Mouse (Mus musculus): ENCODE data around the gene Rbm14. TPM values are rescaled to one million over a fixed set of nuclear protein-coding genes. Genes with fewer than 3 reads are reported as not detected.

Rbm14 gene
- polyA plus RNA-seq, 1 experiment = 15.3 TPM

- Histone ChIP-seq H3K36me3 (replicated peaks; ENCODE audit: low read length) (peaks cover 29% of the 10 kb centered on the region), H3K4me1 (peaks cover 45% of the 10 kb centered on the region), H3K27me3 (replicated peaks) (peaks cover 8% of the 10 kb centered on the region), H3K4me3 (replicated peaks) (peak overlapping the region; percentile 94), H3K9me3 (no peaks in the 10 kb centered on the region)
- no peak for TF ChIP-seq FLI1 (IDR thresholded peaks at IDR 0.05; ENCODE audit: low read length)
- no peak for TF ChIP-seq GATA1 (IDR thresholded peaks at IDR 0.05; ENCODE audit: borderline replicate concordance, low read length)
Observed at GRCm38 (mm10) chr19:4756921-4757320, 54.5 kb downstream of the Rbm14 start.

- Histone ChIP-seq H3K36me3 (replicated peaks; ENCODE audit: low read length) (peaks cover 23% of the 10 kb centered on the region), H3K4me1 (peaks cover 43% of the 10 kb centered on the region), H3K27me3 (replicated peaks) (peaks cover 13% of the 10 kb centered on the region), H3K4me3 (replicated peaks) (peak within 1 kb of the TSS; percentile 94), H3K9me3 (no peaks in the 10 kb centered on the region)
- TF ChIP-seq FLI1 (IDR thresholded peaks at IDR 0.05; ENCODE audit: low read length) (no peak), GATA1 (IDR thresholded peaks at IDR 0.05; ENCODE audit: borderline replicate concordance, low read length) (no peak)
Observed at GRCm38 (mm10) chr19:4756193-4756911, 55.1 kb downstream of the Rbm14 start, which contains the start of gene Rbm4b. Gene Rbm4b, plus strand, starts transcription at chr19:4756497.

- H3K9me3 ChIP-seq = no peaks in the 10 kb centered on the region
- H3K36me3 ChIP-seq (replicated peaks; ENCODE audit: low read length) = peaks cover 16% of the 10 kb centered on the region
- H3K4me1 ChIP-seq = peaks cover 40% of the 10 kb centered on the region
- peaks cover 17% of the 10 kb centered on the region for H3K27me3 ChIP-seq (replicated peaks)
- H3K4me3 ChIP-seq (replicated peaks) = peak overlapping the region; percentile 94
- TF ChIP-seq GATA1 (IDR thresholded peaks at IDR 0.05; ENCODE audit: borderline replicate concordance, low read length) (no peak), FLI1 (IDR thresholded peaks at IDR 0.05; ENCODE audit: low read length) (no peak)
Observed at GRCm38 (mm10) chr19:4755565-4756192, 55.8 kb downstream of the Rbm14 start.

Other genes with a start within 250 kb of the Rbm14 start
- 2.4 and 4.7 TPM in 2 replicates for gene Lrfn4, start 196.0 kb downstream of the Rbm14 start, polyA plus RNA-seq (2012; ENCODE audit: insufficient read depth, low replicate concordance)
- 17.9 and 27.3 TPM in 2 replicates for gene Rce1, start 186.0 kb downstream of the Rbm14 start, polyA plus RNA-seq (2012; ENCODE audit: insufficient read depth, low replicate concordance)
- 16.2 TPM in 1 of 2 replicates, not detected in the other for gene Gm960, start 113.0 kb downstream of the Rbm14 start, polyA plus RNA-seq (2012; ENCODE audit: insufficient read depth, low replicate concordance)
- 0.39 TPM in 1 of 2 replicates, not detected in the other for gene Sptbn2, start 100.5 kb downstream of the Rbm14 start, polyA plus RNA-seq (2012; ENCODE audit: insufficient read depth, low replicate concordance)
- gene Rbm4b, start 55.1 kb downstream of the Rbm14 start, polyA plus RNA-seq (2012; ENCODE audit: insufficient read depth, low replicate concordance) = 0.94 and 2.1 TPM in 2 replicates
- 11.4 and 20.1 TPM in 2 replicates for gene Rbm4, start 17.7 kb downstream of the Rbm14 start, polyA plus RNA-seq (2012; ENCODE audit: insufficient read depth, low replicate concordance)
- 4.9 TPM in 1 of 2 replicates, not detected in the other for gene Gm21992, start within 50 bp of the Rbm14 start, polyA plus RNA-seq (2012; ENCODE audit: insufficient read depth, low replicate concordance)
- 108 and 160 TPM in 2 replicates for gene Ccs, start 27.7 kb upstream of the Rbm14 start, polyA plus RNA-seq (2012; ENCODE audit: insufficient read depth, low replicate concordance)
- not detected in 2 replicates for gene Ccdc87, start 27.7 kb upstream of the Rbm14 start, polyA plus RNA-seq (2012; ENCODE audit: insufficient read depth, low replicate concordance)
- gene Ctsf, start 43.5 kb upstream of the Rbm14 start, polyA plus RNA-seq (2012; ENCODE audit: insufficient read depth, low replicate concordance) = 7.3 TPM in 1 of 2 replicates, not detected in the other
- gene Actn3, start 66.3 kb upstream of the Rbm14 start, polyA plus RNA-seq (2012; ENCODE audit: insufficient read depth, low replicate concordance) = 0.06 TPM in 1 of 2 replicates, not detected in the other
- 1.7 and 9.4 TPM in 2 replicates for gene Zdhhc24, start 67.0 kb upstream of the Rbm14 start, polyA plus RNA-seq (2012; ENCODE audit: insufficient read depth, low replicate concordance)
- 0.62 TPM in 1 of 2 replicates, not detected in the other for gene Bbs1, start 95.0 kb upstream of the Rbm14 start, polyA plus RNA-seq (2012; ENCODE audit: insufficient read depth, low replicate concordance)
- 67.2 and 71.4 TPM in 2 replicates for gene Dpp3, start 116.7 kb upstream of the Rbm14 start, polyA plus RNA-seq (2012; ENCODE audit: insufficient read depth, low replicate concordance)
- gene Peli3, start 131.5 kb upstream of the Rbm14 start, polyA plus RNA-seq (2012; ENCODE audit: insufficient read depth, low replicate concordance) = 0.10 TPM in 1 of 2 replicates, not detected in the other
- 7.2 and 45.3 TPM in 2 replicates for gene Mrpl11, start 150.5 kb upstream of the Rbm14 start, polyA plus RNA-seq (2012; ENCODE audit: insufficient read depth, low replicate concordance)
- gene Npas4, start 178.7 kb upstream of the Rbm14 start, polyA plus RNA-seq (2012; ENCODE audit: insufficient read depth, low replicate concordance) = 1.1 TPM in 2 replicates
- gene Slc29a2, start 212.2 kb upstream of the Rbm14 start, polyA plus RNA-seq (2012; ENCODE audit: insufficient read depth, low replicate concordance) = 0.58 and 0.94 TPM in 2 replicates
- 1.3 and 2.0 TPM in 2 replicates for gene B4gat1, start 227.2 kb upstream of the Rbm14 start, polyA plus RNA-seq (2012; ENCODE audit: insufficient read depth, low replicate concordance)
- not detected in 2 replicates for gene AC124502.3, start 227.3 kb upstream of the Rbm14 start, polyA plus RNA-seq (2012; ENCODE audit: insufficient read depth, low replicate concordance)
- 82.3 and 110 TPM in 2 replicates for gene Brms1, start 229.7 kb upstream of the Rbm14 start, polyA plus RNA-seq (2012; ENCODE audit: insufficient read depth, low replicate concordance)
- gene Rin1, start 238.8 kb upstream of the Rbm14 start, polyA plus RNA-seq (2012; ENCODE audit: insufficient read depth, low replicate concordance) = 0.47 TPM in 1 of 2 replicates, not detected in the other

Data from megakaryocyte, embryonic 14.5 days (primary cell).